Mouse (Mus musculus) retina, postnatal 1 day (tissue): ENCODE results near the gene Ldlrap1.
"Not testable (repeated sequence)": the region's sequence is repeated elsewhere in the genome, so short reads cannot be mapped to it uniquely, and the experiment has no call there.

Source experiments
- DNase-seq: peaks from one replicate; pipeline ENCODE4 v3.0.0-alpha.2; 2012

The Ldlrap1 gene

GRCm38 (mm10) chr4:134767426-134768225, at the start of gene Ldlrap1:
TSS of gene Ldlrap1 (minus strand) at chr4:134768024.
- peak; percentile 80 for DNase-seq

DNA sequence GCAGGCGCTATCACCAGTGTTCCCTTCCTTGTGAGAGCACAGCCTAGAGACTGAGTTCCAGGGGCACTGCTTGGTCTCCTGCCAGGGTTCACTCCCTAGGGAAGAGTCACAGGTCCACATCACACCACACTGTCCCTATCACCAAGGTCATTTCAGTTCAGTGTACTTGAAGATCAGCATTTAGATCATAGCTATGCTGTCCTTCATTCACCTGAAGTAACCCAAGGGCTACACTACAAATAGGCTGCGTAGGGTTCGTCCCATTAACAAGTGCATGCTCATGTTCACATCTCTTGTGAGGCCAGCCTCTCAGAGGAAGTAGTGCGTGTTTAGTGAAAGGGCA, 46.4 kb upstream of the Ldlrap1 start:
- no peak for DNase-seq

GRCm38 (mm10) chr4:134813406-134814228, 45.8 kb upstream of the Ldlrap1 start:
- DNase-seq: no peak

- no peak for DNase-seq
Measured at GRCm38 (mm10) chr4:134804765-134805164, 36.9 kb upstream of the Ldlrap1 start.

GRCm38 (mm10) chr4:134802765-134803164, 34.9 kb upstream of the Ldlrap1 start:
- no peak for DNase-seq

DNA sequence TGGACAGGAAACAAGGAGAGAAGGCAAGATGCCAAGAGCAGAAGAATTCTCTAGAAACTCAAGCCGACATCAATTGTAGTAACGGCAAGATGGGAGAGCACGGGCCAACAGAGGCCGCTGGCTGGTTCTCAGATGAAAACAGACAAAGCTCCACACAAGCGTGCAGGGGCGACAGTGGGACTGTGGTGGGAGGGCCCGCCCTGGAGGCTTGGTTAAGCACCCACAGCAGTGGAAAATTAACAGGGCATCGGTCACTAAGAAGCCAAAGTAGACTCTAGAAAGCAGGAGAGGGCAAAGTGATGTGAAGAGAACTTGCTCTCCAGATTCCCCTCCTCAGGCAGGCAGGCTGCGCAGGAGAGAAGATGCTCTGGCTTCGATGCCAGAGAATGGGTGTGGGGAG, 34.3 kb upstream of the Ldlrap1 start:
- no peak for DNase-seq

DNA sequence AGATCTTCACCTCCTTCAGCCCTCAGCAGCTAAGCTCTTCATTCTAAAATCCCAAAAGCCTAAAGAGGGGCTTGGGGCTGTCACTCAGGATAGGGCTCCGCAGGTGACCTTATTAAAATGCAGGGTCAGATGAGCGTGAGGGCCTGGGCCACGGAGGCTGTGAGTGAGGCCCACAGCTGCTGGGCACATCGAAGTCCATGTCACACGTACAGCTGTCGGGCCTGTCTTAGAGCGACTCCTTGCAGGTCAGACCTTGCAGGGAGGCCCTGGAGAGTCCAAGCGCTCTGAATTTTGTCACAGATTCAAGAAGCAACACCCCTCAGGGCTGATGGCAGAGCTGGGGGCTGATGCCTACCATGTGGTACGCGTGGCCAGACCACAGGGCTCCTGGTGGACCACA, 32.9 kb upstream of the Ldlrap1 start:
- no peak for DNase-seq

- no peak for DNase-seq
Measured at GRCm38 (mm10) chr4:134800098-134800497, 32.3 kb upstream of the Ldlrap1 start.

- peak; percentile 80 for DNase-seq
Measured at GRCm38 (mm10) chr4:134799272-134799671, 31.4 kb upstream of the Ldlrap1 start.

- no peak for DNase-seq
Measured at GRCm38 (mm10) chr4:134798861-134799260, 31.0 kb upstream of the Ldlrap1 start.

GRCm38 (mm10) chr4:134797621-134798020, 29.8 kb upstream of the Ldlrap1 start:
- no peak for DNase-seq

- DNase-seq: peak; percentile 17
Measured at GRCm38 (mm10) chr4:134796581-134797361, 28.9 kb upstream of the Ldlrap1 start.

- DNase-seq: no peak
Measured at GRCm38 (mm10) chr4:134795819-134796485, 28.1 kb upstream of the Ldlrap1 start.

GRCm38 (mm10) chr4:134794959-134795358, 27.1 kb upstream of the Ldlrap1 start:
- DNase-seq: not testable (repeated sequence)

DNA sequence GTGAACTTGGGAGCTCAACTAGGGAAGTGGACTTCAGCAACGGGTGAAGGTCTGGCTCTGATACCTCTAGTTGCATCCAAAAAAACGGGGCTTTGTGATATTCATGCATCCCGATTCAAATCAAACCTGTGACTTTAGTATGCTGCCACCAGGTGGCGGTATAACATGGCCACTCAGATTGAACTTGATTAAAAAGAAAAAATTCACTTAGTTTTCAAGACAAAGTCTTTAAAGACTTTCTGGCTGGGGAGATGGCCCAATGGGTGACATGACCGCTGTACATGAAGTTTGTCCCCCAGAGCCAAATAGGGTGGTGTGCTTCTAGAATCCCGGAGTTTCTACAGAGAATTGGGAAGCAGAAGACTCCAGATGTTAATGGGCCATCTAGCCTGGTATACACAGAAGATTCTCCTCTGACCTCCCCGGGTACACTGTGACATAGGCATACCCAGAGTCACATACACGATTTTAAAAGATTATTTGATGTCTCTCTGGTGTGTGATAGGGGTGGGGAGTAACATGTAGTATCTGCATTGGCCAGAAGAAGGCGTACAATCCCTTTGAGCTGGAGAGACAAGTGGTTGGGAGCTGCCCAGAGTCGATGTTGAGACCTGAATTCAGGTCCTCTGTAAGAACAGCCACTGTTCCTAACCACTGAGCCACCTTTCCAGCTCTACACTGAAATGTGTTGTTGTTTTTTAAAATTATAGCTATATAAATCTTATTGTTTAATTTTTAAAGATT, 25.6 kb upstream of the Ldlrap1 start:
- DNase-seq: peak; percentile 75

- DNase-seq: no peak
Measured at GRCm38 (mm10) chr4:134791731-134792130, 23.9 kb upstream of the Ldlrap1 start.

DNA sequence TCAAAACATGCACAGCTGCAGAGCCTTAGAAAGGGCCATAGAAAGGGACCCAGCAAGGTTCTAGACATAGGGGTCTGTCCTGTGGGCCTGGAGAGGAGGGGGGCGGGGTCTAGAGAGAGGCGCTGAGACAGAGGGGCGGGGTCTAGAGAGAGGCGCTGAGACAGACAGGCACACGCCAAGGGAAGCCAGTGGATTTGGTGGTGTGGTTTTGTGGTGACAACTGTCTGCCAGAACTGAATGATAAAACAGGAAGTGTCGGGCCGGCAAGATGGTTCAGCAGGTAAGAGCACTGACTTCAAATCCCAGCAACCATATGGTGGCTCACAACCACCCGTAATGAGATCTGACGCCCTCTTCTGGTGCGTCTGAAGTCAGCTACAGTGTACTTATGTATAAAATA, 19.1 kb upstream of the Ldlrap1 start:
- DNase-seq: no peak

DNA sequence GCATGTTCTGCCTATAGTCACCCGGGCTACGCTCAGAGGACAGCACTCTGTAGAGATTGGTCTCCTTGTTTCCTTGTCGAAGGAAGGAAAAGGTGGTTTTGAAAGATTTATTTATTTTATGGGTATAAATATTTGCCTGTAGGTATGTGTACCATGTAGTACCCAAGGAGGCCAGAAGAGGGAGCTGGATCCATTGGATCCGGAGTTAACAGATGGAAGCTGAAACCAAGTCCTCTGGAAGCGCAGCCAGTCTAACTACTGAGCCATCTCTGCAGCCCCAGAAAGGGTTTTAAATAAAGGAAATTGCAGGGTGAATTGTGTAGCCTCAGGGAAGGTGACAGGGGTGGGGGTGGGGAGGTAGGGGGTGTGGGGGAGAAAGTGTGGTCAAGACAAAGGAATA, 16.9 kb upstream of the Ldlrap1 start:
- DNase-seq: peak; percentile 69

DNA sequence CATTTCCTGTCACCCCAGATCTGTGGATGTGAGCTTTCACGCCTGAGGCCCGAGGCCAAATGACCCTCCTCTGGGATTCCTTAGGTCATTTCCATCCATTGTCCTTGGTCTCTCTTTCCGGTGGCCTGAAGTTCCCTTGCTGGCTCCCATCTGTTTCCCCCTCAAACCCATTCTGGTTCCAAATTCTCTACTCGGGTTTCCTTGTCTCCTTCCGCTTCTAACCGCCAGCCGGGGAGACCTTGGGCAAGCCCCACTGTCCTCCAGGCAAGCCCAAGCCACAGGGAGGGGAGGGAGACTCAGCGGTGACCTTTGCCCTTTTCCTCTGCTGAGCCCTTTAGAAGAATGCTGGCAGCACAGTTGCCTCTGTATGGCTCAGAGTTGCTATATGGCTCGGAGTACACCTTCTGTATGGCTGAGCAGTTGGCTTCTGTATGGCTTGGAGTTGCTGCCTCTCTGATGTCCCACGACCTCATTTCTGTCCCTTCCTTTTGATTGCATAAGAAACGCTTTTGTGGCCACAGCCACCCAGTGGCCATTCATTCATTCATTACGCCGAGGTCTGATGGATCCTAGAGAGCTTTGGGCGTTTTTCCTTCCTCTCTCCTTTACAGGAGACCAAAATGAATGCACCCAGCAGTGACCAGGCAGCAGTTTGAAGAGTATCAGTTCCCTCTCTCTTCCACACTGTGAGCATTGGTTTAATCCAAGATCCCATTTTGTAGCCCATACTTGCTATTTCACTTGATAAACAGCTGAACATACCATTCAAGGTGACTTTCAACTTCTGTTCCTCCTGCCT, 11.5 kb upstream of the Ldlrap1 start:
- peak; percentile 51 for DNase-seq

GRCm38 (mm10) chr4:134776246-134776645, 8.4 kb upstream of the Ldlrap1 start:
- no peak for DNase-seq
